Mouse (Mus musculus): ENCODE results near the gene Plekhn1. TPM values are rescaled to one million over a fixed set of nuclear protein-coding genes. Genes with fewer than 3 reads are reported as not detected.

Plekhn1 gene
- total and polyA plus RNA-seq, 3 experiments, result 11.8 to 20.0 TPM; not detected in 1

DNA sequence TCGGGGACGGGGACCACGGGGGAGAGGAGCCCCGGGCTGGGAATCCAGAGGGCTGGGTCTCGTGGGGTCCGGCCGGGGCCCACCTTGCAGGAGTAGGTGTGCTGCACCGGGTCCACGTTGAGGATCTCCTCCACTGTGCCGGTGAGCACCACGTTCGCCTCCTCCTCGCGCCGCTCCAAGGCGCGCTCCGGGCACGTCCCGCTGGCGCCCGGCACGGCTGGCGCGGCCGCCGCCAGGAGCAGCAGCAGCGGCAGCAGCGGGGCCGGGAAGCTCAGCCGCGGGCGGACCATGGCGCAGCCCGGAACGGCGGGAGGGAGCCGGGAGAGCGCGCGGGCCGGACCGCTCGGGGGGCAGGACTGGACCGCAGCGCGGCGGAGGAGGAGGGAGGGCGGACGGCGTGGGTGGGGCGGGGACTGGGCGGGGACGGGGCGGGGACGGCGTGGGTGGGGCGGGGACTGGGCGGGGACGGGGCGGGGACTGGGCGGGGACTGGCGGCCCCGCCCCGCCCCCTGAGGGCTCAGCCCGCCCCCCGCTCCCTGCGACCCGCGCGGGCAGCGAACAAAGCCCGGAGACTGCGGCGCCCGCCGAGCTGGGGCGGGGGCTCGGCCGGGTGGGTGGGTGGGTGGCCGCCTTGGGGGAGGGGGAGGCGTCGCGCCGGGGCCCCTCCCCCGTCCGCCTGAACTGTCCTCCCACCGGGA lies 37.4 kb downstream of the Plekhn1 start, which contains the start of gene Agrn:
Gene Agrn, minus strand, starts transcription at position 358 of the 698 bp plus-strand sequence.
- no peaks in the 10 kb centered on the region for H3K27me3 ChIP-seq (ENCODE audit: control insufficient read depth in 1 of 2, insufficient read depth in 2 of 2, low read length in 2 of 2)
- DNase-seq (ENCODE audit: low read depth, low spot score), result peak; percentile 50
- peaks cover 6% of the 10 kb centered on the region; the same call in 1 of the 2 replicates for H3K79me2 ChIP-seq (ENCODE audit: control insufficient read depth, insufficient read depth, low read length, poor library complexity)
- peaks cover 9 to 13% of the 10 kb centered on the region in 2 experiments; a peak in 3 of 4 replicates for H3K4me1 ChIP-seq (ENCODE audit: control insufficient read depth in 1 of 2, insufficient read depth in 2 of 2, low read length in 2 of 2)
- no peaks in the 10 kb centered on the region for H3K9me3 ChIP-seq (replicated peaks; ENCODE audit: insufficient read depth, low read length)
- peak within 1 kb of the TSS; percentile 90 for H3K9ac ChIP-seq (ENCODE audit: control insufficient read depth, low read depth, low read length, poor library complexity, severe bottlenecking)
- TF ChIP-seq E2F4 (IDR thresholded peaks at IDR 0.05; ENCODE audit: borderline replicate concordance, low read depth, low read length) (no peak), MXI1 (IDR thresholded peaks at IDR 0.05; ENCODE audit: low read depth, low read length) (peak; percentile 38; the same call in 1 of the 2 replicates), USF2 (IDR thresholded peaks at IDR 0.05; ENCODE audit: borderline replicate concordance in 1 of 2, insufficient read depth in 1 of 2, low read depth in 1 of 2, low read length in 2 of 2) (no peak), TCF12 (IDR thresholded peaks at IDR 0.05; ENCODE audit: low read depth, low read length) (0 out of 2 replicates have a peak, but pooled peaks have one; percentile 3), JUND (IDR thresholded peaks at IDR 0.05; ENCODE audit: low read depth, low read length) (no peak), POLR2A (IDR thresholded peaks at IDR 0.05; ENCODE audit: control insufficient read depth in 1 of 2, insufficient read depth in 1 of 2, low read depth in 1 of 2, low read length in 2 of 2, poor library complexity in 1 of 2) (peak in 1 of 2 experiments; percentile 21; a peak in 1 of 4 replicates), NELFE (IDR thresholded peaks at IDR 0.05; ENCODE audit: low read depth, low read length) (peak; percentile 40), USF1 (IDR thresholded peaks at IDR 0.05; ENCODE audit: low read depth, low read length) (no peak), HCFC1 (IDR thresholded peaks at IDR 0.05; ENCODE audit: low read depth, low read length) (0 out of 2 replicates have a peak, but pooled peaks have one; percentile 14), ZMIZ1 (IDR thresholded peaks at IDR 0.05; ENCODE audit: low read depth, low read length) (no peak), NRF1 (IDR thresholded peaks at IDR 0.05; ENCODE audit: insufficient read depth, low read depth, low read length, poor library complexity, severe bottlenecking) (no peak), ZKSCAN1 (IDR thresholded peaks at IDR 0.05; ENCODE audit: low read depth, low read length) (no peak), POLR2AphosphoS5 (IDR thresholded peaks at IDR 0.05; ENCODE audit: borderline replicate concordance, low read depth, low read length) (no peak), ELF1 (IDR thresholded peaks at IDR 0.05; ENCODE audit: low read depth, low read length) (no peak), POLR2AphosphoS2 (IDR thresholded peaks at IDR 0.05; ENCODE audit: low read length) (no peak), SIN3A (IDR thresholded peaks at IDR 0.05; ENCODE audit: low read length) (no peak), GABPA (IDR thresholded peaks at IDR 0.05; ENCODE audit: low read depth, low read length) (no peak), BHLHE40 (IDR thresholded peaks at IDR 0.05; ENCODE audit: borderline replicate concordance, low read depth, low read length) (no peak)
- H3K27ac ChIP-seq (ENCODE audit: control insufficient read depth, low read depth, low read length), result 0 out of 2 replicates have a peak within 1 kb of the TSS, but pooled peaks have one; percentile 7
- H3K4me3 ChIP-seq (ENCODE audit: control insufficient read depth in 1 of 2, insufficient read depth in 1 of 2, low read depth in 2 of 2, low read length in 2 of 2), result peak within 1 kb of the TSS; percentile 77 to 98
- H3K36me3 ChIP-seq (ENCODE audit: control insufficient read depth in 1 of 2, insufficient read depth in 2 of 2, low read length in 2 of 2), result peaks cover 0 to 15% of the 10 kb centered on the region in 2 experiments; a peak in 2 of 4 replicates

Measured in MEL (cell line).